Mouse (Mus musculus): Measurements from ENCODE around the gene Col6a5. TPM values are rescaled to one million over a fixed set of nuclear protein-coding genes. Genes with fewer than 3 reads are reported as not detected.
A peak's percentile ranks its signal among the peaks of the same experiment; 100 is the strongest.

The Col6a5 gene
- 0.15 and 0.52 TPM in 2 replicates for polyA plus RNA-seq (2015; fragmentation: Nextera tagmentation; extraction: Ambion mirVana)

DNA sequence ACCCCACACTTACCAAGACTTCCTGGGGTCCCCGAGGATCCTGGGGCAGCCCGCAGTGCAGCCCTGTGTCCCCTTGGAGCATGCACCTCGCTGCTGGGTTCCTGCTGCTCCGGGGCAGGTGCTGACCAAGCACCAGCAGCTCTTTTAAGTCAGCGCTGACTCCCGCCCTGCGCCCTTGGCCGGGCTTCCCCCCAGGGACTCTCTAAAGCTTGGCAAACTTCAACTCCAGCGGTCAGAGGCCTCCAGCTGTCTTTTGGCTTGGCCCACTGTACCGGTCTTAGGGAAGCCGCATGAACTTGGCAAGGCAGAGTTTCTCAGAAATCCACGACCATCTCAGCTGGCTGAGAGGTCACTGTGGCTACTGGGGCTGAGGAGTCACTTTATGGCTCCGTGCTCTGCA is at the start of gene Col6a5:
Gene Col6a5, minus strand, starts transcription at position 111 of the 400 bp plus-strand sequence.
- no peak for ATAC-seq (replicated peaks)

DNA sequence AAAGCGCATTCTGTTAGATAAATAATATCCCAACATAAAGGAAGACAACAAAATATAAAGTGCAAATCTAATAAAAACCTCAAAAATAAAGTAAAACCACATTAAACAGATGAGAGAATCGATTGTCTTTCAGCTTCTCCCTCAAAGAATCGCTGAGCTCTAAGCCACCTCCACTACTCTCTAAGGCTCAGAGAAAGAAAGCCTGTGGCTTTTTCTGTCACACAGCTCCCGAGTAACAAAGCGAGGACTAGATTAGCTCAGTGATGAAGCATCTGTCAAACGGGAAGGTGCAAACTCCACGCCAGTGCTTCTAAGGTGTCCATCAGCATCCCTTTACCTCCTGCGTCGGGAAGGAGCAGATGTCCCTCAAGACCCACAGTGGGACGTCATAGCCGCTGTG is 37.5 kb upstream of the Col6a5 start:
- WGBS: 51% methylated on average over 11 of the region's 11 CpGs
- ATAC-seq (replicated peaks): no peak
- H3K9me3 ChIP-seq: no peaks in the 10 kb centered on the region

More for the DNA sequence above, at the start of gene Col6a5:
- Histone ChIP-seq H3K27ac (no peak within 1 kb of the TSS), H3K9me3 (no peaks in the 10 kb centered on the region), H3K4me2 (no peak within 1 kb of the TSS), H3K4me3 (no peak within 1 kb of the TSS), H3K36me3 (replicated peaks) (no peaks in the 10 kb centered on the region), H3K27me3 (replicated peaks) (no peaks in the 10 kb centered on the region), H3K4me1 (no peaks in the 10 kb centered on the region), H3K9ac (no peak within 1 kb of the TSS)
- 25% methylated on average over 13 of the region's 13 CpGs for WGBS

GRCm38 (mm10) chr9:105992425-105992824 is 32.0 kb upstream of the Col6a5 start:
- ATAC-seq (replicated peaks): no peak
- Histone ChIP-seq H3K36me3 (replicated peaks) (no peaks in the 10 kb centered on the region), H3K4me3 (no peak overlapping the region), H3K27ac (no peak overlapping the region), H3K4me1 (no peaks in the 10 kb centered on the region), H3K27me3 (replicated peaks) (no peaks in the 10 kb centered on the region), H3K9me3 (no peaks in the 10 kb centered on the region), H3K4me2 (no peak overlapping the region), H3K9ac (no peak overlapping the region)
- WGBS: 66% methylated on average over 6 of the region's 6 CpGs

More for the DNA sequence above, 37.5 kb upstream of the Col6a5 start:
- Histone ChIP-seq H3K4me2 (no peak overlapping the region), H3K36me3 (replicated peaks) (no peaks in the 10 kb centered on the region), H3K27me3 (replicated peaks) (no peaks in the 10 kb centered on the region), H3K4me3 (no peak overlapping the region), H3K4me1 (no peaks in the 10 kb centered on the region), H3K27ac (no peak overlapping the region), H3K9ac (no peak overlapping the region)

DNA sequence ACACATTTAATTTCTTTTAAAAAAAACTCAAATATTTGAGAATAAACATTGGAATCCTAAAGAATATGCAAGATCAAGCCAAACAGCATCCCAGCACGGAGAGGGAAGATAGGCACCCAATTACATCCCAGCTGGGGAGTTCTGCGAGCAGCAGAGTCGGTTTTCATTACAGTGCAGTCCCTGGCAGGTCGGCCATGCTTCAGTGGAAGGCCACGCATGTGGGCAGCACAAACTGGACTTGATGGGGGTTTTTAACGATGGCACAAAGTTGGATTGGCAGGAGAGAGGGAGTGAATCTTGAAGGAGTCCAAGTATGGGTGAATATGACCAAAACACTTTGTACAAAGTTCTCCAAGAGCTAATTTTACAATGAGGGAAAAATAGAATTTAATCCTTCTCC is 29.7 kb upstream of the Col6a5 start:
- 75% methylated on average over 6 of the region's 6 CpGs for WGBS
- Histone ChIP-seq H3K27me3 (replicated peaks) (no peaks in the 10 kb centered on the region), H3K4me1 (peaks cover 5% of the 10 kb centered on the region; the same call in 1 of the 2 replicates), H3K9ac (no peak overlapping the region), H3K36me3 (replicated peaks) (no peaks in the 10 kb centered on the region), H3K9me3 (no peaks in the 10 kb centered on the region), H3K27ac (no peak overlapping the region), H3K4me3 (no peak overlapping the region), H3K4me2 (no peak overlapping the region)
- ATAC-seq (replicated peaks): no peak

- Histone ChIP-seq H3K4me1 (peaks cover 10% of the 10 kb centered on the region), H3K9me3 (no peaks in the 10 kb centered on the region), H3K4me3 (no peak overlapping the region), H3K27me3 (replicated peaks) (no peaks in the 10 kb centered on the region), H3K9ac (no peak overlapping the region), H3K27ac (no peak overlapping the region), H3K4me2 (no peak overlapping the region), H3K36me3 (replicated peaks) (no peaks in the 10 kb centered on the region)
- no peak for ATAC-seq (replicated peaks)
- 83% methylated on average over 6 of the region's 6 CpGs for WGBS
Observed at GRCm38 (mm10) chr9:105989468-105989867, 29.0 kb upstream of the Col6a5 start.

DNA sequence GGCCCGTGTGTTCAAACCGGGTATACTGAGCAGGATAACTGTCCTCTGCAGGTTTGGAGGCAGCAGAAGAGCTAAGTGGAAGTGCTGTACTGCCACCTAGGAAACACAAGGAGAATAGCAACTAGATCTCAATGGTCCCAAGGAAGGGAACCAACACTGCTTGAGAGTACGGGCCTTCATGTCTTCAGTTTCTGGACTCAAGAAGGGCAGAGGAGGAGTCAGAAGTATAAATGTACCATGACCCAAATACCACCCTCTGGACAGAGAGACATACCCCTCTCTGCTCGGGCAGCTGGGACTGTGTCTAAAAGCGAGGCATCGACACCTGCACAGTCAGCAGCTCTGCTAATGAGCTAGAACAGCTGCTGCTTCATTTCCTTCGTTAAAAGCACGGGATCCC is 27.7 kb upstream of the Col6a5 start:
- no peak overlapping the region for H3K27ac ChIP-seq
- H3K9ac ChIP-seq: no peak overlapping the region
- H3K4me3 ChIP-seq: no peak overlapping the region
- H3K36me3 ChIP-seq (replicated peaks): no peaks in the 10 kb centered on the region
- H3K27me3 ChIP-seq (replicated peaks): no peaks in the 10 kb centered on the region
- peaks cover 10% of the 10 kb centered on the region for H3K4me1 ChIP-seq
- H3K9me3 ChIP-seq: no peaks in the 10 kb centered on the region
- 59% methylated on average over 8 of the region's 8 CpGs for WGBS
- no peak overlapping the region for H3K4me2 ChIP-seq
- peak; percentile 58; the same call in 1 of the 2 replicates for ATAC-seq (replicated peaks)

GRCm38 (mm10) chr9:105984931-105985519 is 24.6 kb upstream of the Col6a5 start:
- Histone ChIP-seq H3K4me1 (peaks cover 10% of the 10 kb centered on the region), H3K36me3 (replicated peaks) (no peaks in the 10 kb centered on the region), H3K4me2 (peak overlapping the region; percentile 41), H3K9me3 (no peaks in the 10 kb centered on the region), H3K27me3 (replicated peaks) (no peaks in the 10 kb centered on the region), H3K27ac (peak overlapping the region; percentile 75), H3K9ac (no peak overlapping the region), H3K4me3 (peak overlapping the region; percentile 13; the same call in 1 of the 2 replicates)
- 16% methylated on average over 10 of the region's 10 CpGs for WGBS
- peak; percentile 65 for ATAC-seq (replicated peaks)

DNA sequence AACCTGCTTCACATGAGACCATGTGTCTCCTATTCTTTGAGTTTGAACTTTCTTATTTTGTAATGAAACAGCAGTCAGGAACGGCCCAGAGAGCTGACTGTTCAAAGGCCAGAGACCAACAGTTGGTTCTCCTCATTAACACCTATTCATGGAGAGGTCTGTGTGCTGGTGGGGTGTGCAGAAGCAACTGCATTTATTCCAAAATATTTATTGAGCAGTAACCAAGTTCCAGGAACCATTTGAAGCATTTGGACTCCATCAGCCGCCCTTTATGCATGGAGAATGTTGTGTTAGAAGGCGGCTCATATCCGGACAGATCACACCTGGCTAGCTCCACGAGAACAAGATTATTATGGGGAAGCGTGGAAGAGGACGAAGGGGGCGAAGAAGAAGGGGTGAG is 18.0 kb upstream of the Col6a5 start:
- no peaks in the 10 kb centered on the region for H3K9me3 ChIP-seq
- H3K4me3 ChIP-seq: no peak overlapping the region
- no peaks in the 10 kb centered on the region for H3K27me3 ChIP-seq (replicated peaks)
- no peaks in the 10 kb centered on the region for H3K4me1 ChIP-seq
- H3K36me3 ChIP-seq (replicated peaks): no peaks in the 10 kb centered on the region
- no peak overlapping the region for H3K4me2 ChIP-seq
- H3K27ac ChIP-seq: no peak overlapping the region
- no peak; the same call in 1 of the 2 replicates for ATAC-seq (replicated peaks)
- H3K9ac ChIP-seq: no peak overlapping the region
- WGBS: 90% methylated on average over 8 of the region's 8 CpGs

GRCm38 (mm10) chr9:105976871-105977270 is 16.4 kb upstream of the Col6a5 start:
- no peak overlapping the region for H3K4me3 ChIP-seq
- ATAC-seq (replicated peaks): no peak
- H3K9me3 ChIP-seq: no peaks in the 10 kb centered on the region

DNA sequence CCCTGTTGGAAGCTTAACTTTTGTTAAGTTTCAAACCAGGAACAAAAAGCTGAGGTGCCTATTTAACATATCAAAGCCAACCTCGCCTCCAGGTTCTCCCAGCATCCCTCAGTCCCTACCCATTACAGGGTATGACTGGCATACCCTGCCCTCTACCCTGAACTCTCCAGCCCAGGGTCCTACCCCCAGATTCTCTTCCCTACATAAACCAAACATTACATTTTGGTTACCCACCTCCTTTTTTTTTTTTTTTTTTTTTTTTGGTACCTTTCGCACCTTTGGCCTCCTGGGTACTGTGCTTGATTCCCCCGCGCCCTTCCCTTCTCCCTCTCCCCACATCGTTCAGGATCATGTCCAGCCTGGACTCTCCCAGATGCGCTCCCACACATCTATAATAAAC is 15.9 kb upstream of the Col6a5 start:
- H3K4me2 ChIP-seq: no peak overlapping the region
- H3K9me3 ChIP-seq: no peaks in the 10 kb centered on the region
- H3K9ac ChIP-seq: no peak overlapping the region
- no peak for ATAC-seq (replicated peaks)
- H3K4me3 ChIP-seq: no peak overlapping the region
- no peaks in the 10 kb centered on the region for H3K27me3 ChIP-seq (replicated peaks)
- H3K27ac ChIP-seq: no peak overlapping the region
- H3K36me3 ChIP-seq (replicated peaks): no peaks in the 10 kb centered on the region
- no peaks in the 10 kb centered on the region for H3K4me1 ChIP-seq
- 56% methylated on average over 6 of the region's 6 CpGs for WGBS

More at GRCm38 (mm10) chr9:105976871-105977270, 16.4 kb upstream of the Col6a5 start:
- Histone ChIP-seq H3K27ac (no peak overlapping the region), H3K4me1 (no peaks in the 10 kb centered on the region), H3K4me2 (no peak overlapping the region), H3K36me3 (replicated peaks) (no peaks in the 10 kb centered on the region), H3K9ac (no peak overlapping the region), H3K27me3 (replicated peaks) (no peaks in the 10 kb centered on the region)
- WGBS: 34% methylated on average over 13 of the region's 13 CpGs

GRCm38 (mm10) chr9:105973736-105974135 is 13.3 kb upstream of the Col6a5 start:
- no peaks in the 10 kb centered on the region for H3K36me3 ChIP-seq (replicated peaks)
- H3K4me1 ChIP-seq: no peaks in the 10 kb centered on the region
- no peaks in the 10 kb centered on the region for H3K27me3 ChIP-seq (replicated peaks)
- H3K9me3 ChIP-seq: no peaks in the 10 kb centered on the region
- H3K27ac ChIP-seq: no peak overlapping the region
- H3K4me3 ChIP-seq: no peak overlapping the region
- H3K4me2 ChIP-seq: no peak overlapping the region
- H3K9ac ChIP-seq: no peak overlapping the region
- WGBS: 88% methylated on average over 1 of the region's 1 CpGs
- no peak for ATAC-seq (replicated peaks)

DNA sequence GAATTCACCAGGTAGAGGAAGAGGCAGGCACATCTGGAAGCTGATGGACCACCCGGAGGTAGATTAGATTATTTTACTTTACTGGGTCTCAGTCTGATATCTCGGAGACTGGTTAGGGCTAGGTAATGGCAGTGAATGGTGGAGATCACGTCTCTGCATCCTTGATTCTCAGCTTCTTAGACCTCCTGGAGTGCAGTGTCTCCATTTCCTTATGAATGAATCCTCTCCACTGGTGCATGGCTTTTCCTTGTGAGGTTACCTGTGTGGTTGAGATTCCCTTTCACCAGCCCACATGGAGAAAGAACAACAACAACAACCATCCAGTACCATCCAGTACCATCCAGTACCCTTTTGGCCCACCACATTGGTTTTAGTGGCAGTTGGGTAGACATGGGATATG is 11.6 kb upstream of the Col6a5 start:
- H3K27me3 ChIP-seq (replicated peaks): no peaks in the 10 kb centered on the region
- H3K27ac ChIP-seq: no peak overlapping the region
- H3K4me2 ChIP-seq: no peak overlapping the region
- no peak for ATAC-seq (replicated peaks)
- no peak overlapping the region for H3K9ac ChIP-seq
- no peaks in the 10 kb centered on the region for H3K9me3 ChIP-seq
- no peaks in the 10 kb centered on the region for H3K4me1 ChIP-seq
- H3K36me3 ChIP-seq (replicated peaks): no peaks in the 10 kb centered on the region
- WGBS: 88% methylated on average over 3 of the region's 3 CpGs
- H3K4me3 ChIP-seq: no peak overlapping the region

DNA sequence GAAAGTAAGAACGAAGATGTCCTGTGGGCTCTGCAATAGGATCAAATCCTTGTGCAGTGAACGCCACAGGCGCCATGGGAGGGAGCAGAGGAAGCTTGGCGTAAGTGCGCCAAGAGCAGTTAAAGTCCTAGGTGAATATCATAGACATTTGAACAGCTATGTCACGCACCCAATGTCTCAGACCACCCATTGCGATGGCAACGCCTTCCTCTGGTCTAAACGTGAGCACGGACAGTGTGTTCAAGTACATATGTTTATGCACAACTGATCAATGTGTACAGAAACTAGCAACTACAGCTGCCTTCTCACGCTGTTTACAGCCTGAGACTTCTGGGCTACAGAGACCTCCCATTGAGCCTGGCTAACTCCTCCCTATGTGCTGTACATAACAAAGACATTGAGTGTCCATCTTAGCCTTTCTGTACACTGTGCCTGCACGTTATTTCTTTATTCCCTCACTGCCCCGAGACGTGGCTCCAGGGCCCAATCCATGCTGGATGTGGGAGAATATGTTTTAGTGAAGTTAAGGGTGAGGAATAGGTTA is 11.0 kb upstream of the Col6a5 start:
- Histone ChIP-seq H3K9me3 (no peaks in the 10 kb centered on the region), H3K27ac (no peak overlapping the region), H3K9ac (no peak overlapping the region), H3K27me3 (replicated peaks) (no peaks in the 10 kb centered on the region), H3K36me3 (replicated peaks) (no peaks in the 10 kb centered on the region), H3K4me1 (no peaks in the 10 kb centered on the region), H3K4me2 (no peak overlapping the region), H3K4me3 (no peak overlapping the region)
- WGBS: 91% methylated on average over 14 of the region's 14 CpGs
- no peak for ATAC-seq (replicated peaks)
